Mouse (Mus musculus): ENCODE results near the gene Akna.

Gene Akna

DNA sequence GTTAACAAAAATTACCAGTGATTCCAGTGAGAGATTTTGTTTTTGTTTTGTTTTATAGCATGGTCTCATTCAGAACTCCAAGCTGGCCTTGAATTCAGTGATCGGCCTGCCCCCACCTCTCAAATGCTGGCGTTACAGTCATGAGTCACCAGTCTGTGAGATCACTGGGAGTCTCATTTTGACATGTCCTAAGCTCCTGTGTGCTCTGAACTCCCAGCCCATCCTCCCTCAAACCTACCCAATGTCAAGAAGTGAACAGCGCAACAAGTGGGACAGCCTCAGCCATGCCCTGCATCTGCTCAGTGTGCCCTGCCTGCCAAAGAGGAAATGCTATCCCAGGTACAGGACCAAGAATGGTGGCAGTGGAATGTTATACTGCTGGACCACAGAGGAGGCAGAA is 17.9 kb downstream of the Akna start:
- intact Hi-C loops (cut with DNase I), result no loop called here

DNA sequence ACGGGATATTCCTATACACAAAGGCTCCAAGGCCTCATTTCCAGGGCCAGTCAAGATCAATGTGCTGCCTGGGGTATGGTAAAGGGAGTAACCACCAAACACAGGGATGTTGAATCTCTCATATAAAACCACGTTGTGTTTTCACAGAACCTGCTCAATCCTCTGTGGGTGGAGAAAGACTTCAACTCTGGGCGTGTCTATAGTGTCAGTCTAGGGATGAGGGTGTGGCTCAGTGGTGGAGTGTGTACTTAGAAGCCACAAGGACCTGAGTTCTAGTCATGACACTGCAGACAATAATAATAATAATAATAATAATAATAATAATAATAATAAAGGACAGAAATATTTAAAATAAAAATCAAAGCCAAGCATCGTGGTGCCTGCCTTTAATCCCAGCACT is 18.9 kb downstream of the Akna start:
- intact Hi-C loops (cut with DNase I), result no loop called here

DNA sequence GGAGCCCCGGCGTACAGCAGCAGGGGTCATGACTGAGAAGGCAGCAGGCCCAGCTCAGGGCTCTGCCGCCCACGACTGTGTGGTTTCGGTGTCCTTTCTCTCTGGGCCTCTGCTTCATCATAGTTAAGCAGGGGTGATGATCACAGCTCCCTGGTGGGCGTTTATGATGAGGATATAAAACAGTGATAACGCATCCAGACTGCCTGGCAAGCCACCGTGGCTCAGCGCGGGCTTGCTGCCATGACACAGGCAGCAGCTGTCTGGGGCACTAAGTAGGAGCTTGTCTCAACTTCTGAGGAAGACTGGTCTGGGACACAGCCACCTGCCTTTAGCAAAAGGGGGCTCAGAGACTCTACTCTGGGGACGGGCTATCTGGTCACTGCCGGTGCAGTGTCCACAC is 19.7 kb downstream of the Akna start:
- intact Hi-C loops (cut with DNase I), result no loop called here

DNA sequence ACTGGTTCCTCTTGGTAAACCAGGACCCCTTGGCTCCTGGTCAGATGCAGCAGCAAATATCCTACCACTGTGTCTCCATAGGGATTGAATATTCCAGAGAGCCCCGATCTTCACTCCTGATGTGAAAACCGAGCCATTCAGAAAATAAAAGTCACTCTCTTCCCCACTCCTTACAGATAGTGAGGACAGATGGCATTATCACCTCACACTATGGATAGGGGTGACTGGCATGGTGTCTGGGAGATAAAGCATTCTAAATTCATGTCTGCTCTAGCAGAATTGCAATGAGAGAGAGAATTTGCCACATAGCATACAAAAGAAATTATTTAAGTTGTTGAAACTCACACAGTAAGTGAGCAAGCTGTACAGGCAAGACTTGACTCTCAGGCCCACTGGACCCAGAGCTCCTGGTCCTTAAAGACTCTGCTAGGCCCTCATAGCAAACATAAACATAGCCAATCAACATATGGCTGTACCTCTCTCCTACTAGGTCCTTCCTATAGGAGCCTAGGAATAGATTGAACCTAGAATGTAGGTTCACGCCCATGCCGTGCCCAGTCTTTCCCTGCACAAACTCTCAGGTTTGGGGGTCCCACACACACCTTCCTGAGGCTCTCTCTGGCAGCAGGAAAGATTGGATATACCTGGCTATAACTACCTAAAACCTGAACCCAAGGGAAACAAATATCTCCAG is 20.3 kb downstream of the Akna start:
- intact Hi-C loops (cut with DNase I), result no loop called here

DNA sequence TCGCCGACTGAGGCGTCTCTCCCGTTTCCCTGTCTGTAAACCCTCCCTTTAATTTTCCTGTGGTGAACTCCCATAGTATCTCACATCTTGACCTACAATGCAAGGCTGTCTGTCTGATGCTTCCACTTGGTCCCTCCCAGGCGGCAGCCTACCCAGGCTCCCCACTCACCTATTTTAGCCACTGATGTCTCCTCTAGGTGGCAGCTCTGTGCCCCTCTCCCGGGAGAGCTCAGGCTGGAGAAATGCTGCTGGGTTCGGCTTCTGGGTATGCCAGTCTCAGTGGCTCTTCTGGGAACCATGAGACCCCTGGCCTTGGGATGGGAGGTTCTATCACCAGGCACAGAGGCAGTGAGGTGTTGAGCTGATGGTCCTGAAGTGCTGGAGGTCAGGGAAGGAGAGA is 25.7 kb downstream of the Akna start:
- intact Hi-C loops (cut with DNase I), result no loop called here

DNA sequence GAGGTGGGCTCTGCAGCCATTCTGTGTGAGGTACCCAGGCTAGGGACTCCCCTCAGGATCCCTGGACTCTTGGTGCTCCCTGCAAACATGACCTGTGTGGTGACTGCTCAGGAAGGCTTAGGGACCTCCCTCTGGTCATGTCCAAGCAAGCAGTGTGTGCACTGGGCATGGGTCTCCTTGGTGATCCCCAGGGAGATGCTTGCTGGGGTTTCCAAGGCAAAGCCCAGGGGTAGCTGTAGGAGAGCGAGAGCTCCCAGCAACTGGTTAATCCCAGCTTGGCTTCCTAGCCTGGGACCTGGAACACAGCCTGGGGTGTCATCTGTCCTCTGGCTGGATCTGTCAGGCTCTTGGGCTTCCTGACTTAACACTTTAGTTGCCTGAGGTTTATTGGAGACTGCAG is 27.8 kb downstream of the Akna start:
- intact Hi-C loops (cut with DNase I), result no loop called here

DNA sequence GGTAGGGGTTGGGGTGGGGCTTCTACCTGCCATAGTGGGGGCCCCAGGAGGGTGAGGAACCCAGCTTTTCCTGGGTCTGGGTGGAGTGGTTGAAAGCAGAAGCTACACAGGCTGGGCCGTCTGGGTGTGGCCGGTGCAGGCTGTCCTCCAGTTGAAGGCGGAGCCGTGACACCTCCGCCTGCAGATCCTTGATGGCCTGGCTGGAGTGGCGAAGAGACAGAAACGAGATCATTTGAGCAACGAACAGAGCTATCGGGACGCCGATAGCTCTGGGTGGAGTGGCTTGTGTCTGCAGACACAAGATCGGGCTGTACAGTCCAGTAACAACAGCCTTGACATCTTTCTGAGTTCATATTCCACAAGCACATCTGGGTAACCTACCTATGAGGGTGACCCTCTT is 28.8 kb downstream of the Akna start:
- intact Hi-C loops (cut with DNase I), result no loop called here

DNA sequence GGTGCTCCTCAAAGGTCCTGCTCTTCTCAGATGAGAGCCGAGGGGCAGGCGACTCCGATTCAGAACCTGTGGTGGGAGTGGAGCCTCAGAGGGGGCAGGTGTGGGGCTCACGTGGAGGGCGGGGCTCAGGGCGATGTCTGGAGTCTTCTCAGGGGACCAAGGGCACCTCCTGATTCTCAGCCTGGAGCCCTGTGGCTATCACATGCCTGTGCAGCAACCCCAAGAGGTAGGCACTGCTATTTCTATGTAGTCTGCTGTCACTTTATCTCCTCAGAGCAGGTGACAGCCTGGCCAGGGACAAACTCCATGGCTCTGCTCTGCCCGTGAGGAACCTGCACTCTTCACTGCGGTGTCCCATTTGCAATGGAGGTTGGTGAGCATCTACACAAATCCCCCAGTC is 29.8 kb downstream of the Akna start:
- intact Hi-C loops (cut with DNase I), result no loop called here

DNA sequence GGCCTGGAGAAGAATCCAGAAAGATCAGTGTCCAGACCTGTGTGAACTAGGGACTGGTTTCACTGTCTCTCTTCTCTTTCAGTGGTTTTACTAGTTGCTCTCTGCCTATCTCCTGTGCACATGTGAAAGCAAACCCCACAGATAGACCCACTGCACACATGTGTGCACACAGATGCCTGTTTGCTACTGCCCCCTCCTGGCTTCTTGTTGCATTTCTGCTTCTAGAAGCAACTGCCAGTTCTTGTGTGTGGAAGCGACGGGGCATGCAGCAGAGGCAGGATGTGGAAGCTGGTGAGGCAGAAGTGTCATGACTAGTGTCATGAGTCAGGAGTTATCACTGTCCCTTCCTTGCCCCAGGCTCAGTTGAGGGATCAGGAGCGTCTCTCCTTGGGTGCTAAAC is 31.3 kb downstream of the Akna start:
- intact Hi-C loops (cut with DNase I), result no loop called here

DNA sequence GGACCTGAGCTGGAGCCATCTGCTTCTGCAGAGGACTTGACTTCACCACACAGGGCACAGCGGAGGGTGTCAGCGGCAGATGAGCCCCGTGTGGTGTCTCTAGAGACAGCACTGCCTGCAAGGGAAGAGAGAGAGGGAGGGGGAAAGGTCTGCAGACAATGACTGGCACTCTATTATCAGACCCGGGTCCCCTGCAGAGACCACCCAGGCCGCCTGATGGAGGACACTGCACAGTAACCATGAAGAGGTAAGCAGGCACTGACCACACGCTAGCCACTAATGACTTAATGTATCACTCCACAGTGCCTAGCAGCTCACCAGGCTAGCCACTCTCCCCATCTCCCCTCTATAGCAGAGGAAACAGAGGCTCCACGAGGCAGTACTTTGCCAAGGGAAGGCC is 32.3 kb downstream of the Akna start:
- intact Hi-C loops (cut with DNase I), result no loop called here

DNA sequence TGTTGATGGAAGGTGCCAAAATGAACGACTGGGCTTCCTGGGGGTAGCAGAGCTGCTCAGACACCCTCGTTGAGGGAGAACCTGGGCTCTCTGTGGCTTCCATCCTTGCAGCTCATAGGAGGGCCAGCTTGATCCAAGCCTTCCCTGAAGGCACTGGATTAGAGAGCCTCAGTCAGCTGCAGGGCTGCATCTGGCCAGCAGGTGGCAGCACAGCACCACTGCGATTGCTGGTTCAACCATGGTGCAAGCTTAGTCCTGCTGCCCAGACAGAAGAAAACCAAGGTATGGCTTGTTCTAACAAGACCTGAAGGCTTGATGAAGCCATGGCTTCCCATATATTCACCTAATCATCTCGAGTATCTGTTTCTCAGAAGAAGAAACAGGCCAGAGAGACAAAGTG is 34.6 kb downstream of the Akna start:
- intact Hi-C loops (cut with DNase I), result loop anchor here (2.0 to 5.0 kb wide), 2 partner anchors 40 to 579 kb away; no protein-coding TSS in a partner anchor

DNA sequence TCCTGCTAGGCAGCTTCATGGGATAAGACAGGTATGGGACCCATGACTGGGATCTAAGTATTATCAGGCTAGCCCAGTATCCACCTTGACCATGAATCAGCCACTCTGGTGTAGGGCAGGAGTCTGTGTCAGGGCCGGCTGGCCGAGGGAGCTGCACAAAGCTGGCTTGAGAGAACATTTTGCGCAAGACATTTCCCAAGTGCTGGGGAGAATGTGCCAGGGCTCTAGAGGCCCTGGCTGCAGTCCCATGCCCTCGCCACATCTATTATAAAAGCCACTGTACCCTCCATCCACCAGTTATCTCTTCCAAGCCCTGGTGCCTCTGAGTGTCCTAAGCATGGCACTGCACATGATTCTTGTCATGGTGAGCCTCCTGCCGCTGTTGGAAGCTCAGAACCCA is 41.0 kb downstream of the Akna start, which contains the start of gene Orm2:
TSS of gene Orm2 (plus strand) at position 300 of the 400 bp plus-strand sequence.
- intact Hi-C loops (cut with DNase I), result no loop called here

DNA sequence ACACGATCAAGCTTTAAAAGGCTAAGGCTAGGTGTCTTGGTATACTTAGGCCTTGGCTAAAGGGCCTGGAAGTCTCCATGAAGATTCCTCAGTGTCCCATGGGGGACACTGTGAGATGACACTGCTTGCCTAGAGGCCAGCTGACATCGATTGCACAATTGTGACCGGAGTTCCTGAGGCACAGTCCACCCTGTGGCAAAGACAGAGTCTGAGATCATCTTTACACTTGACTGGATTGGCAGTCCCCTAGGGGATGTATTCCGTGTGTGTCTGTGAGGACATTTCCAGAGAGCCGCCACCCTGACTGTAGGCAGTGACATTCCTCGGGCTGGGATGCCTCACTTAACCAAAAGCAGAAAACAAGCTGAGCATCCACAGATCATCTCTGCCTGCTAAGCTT is 43.3 kb downstream of the Akna start:
- intact Hi-C loops (cut with DNase I), result no loop called here

DNA sequence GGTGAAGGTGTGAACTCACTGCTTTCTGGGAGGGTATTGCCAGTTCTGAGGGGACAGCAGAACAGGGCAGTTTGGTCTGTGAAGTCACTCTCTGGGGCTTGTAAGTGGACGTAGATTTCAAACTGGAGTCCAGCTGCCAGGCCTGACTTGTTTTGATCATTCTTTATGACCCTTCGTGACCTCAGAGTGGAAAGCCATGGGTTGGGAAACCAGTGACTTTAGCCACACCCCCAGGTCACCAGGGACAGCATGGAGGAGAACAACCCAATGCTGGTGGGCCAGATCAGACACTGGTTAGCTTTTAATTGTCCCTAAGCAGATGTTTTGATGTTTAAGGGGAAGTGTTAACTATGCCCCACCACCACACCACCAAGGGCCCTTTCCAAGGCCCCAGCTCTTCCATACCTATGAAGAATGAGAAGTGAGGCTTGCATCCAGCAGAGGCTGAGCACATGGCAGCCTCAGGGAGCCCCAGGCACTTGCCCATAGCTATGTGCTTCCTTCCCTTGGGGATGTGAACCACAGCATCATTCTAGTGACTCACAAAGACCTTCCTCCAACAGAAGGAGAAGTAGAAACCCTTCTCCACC is 46.1 kb downstream of the Akna start:
- intact Hi-C loops (cut with DNase I), result no loop called here

DNA sequence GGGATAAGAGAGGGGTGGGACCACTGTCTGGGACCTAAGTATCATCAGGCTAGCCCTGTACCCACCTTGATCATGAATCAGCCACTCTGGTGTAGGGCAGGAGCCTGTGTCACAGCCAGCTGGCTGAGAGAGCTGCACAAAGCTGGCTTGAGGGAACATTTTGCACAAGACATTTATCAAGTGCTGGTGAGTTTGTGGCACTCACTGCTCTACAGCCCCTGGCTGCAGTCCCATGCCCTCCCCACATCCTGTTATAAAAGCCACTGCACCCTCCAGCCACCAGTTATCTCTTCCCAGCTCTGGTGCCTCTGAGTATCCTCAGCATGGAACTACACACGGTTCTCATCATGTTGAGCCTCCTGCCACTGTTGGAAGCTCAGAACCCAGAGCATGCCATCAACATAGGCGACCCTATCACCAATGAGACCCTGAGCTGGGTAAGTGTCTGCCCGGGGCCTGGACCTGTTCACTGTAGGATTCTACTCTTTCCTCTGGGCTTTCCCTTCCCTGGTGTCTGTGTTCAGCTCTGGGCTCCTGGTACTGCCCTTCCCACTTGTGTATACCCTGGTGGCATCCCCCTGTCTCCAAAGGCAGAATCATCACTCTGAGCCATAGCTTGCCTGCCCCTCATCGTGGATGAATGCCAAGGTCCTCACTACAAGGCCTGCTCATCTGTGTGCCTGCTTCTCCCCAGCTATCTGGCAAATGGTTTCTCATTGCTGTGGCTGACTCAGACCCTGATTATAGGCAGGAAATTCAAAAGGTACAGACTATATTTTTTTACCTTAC is 47.1 kb downstream of the Akna start, which contains the start of gene Orm3:
TSS of gene Orm3 (plus strand) at position 286 of the 789 bp plus-strand sequence.
- intact Hi-C loops (cut with DNase I), result no loop called here

DNA sequence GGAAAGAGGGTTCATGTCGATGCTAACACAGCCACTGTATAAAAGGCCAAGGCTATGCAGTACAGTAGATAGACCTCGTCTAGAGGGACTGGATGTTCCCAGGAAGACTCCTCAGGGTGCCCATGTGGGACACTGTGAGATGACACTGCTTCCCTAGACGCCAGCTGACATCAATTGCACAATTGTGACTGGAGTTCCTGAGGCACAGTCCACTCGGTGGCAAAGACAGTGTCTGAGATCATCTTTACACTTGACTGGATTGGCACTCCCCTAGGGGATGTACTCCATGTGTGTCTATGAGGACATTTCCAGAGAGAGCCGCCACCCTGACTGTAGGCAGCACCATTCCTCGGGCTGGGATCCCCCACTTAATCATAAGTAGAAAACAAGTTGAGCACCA is 54.6 kb downstream of the Akna start:
- intact Hi-C loops (cut with DNase I), result no loop called here

DNA sequence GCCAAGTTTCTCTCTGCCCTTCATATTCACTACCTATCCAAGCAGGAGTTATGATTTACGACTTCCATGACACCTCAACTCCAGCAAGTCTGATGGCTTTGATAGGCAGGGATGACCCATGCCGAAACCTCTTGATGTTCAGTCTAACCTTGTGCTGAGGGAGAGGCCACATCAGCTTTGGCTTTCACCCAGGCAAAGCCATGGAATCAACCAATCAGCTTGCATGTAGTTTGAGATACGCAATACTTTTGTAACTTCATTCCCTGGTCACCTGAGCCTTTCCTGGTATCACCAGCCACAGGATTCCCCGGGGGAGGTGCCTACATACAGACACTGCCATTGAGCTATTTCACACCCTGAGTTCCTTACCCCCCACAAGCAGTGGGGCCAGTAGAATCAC is 56.5 kb downstream of the Akna start:
- intact Hi-C loops (cut with DNase I), result no loop called here

DNA sequence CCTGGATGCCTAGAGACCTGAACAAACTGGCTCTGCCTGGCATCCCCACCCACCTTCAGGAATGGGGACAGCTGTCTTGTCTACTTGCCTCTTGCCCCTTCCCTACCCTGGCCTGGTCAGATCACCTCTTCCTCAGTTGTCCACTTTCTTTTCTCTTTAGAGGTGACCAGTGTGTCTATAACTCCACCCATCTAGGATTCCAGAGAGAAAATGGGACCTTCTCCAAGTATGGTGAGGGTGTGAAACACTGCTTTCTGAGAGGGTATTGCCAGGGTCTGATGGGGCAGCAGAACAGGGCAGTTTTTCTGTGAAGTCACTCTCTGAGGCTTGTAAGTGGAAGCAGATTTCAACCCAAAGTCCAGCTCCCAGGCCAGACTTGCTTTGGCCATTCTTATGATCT is 57.9 kb downstream of the Akna start:
- intact Hi-C loops (cut with DNase I), result no loop called here

DNA sequence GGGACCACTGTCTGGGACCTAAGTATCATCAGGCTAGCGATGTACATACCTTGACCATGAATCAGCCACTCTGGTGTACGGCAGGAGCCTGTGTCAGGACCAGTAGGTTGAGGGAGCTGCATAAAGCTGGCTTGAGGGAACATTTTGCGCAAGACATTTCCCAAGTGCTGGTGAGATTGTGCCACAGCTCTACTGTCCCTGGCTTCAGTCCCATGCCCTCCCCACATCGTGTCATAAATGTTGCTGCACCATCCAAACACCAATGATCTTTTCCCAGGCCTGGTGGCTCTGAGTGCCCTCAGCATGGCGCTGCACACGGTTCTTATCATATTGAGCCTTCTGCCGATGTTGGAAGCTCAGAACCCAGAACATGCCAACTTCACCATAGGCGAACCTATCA is 58.9 kb downstream of the Akna start, which contains the start of gene Orm1:
TSS of gene Orm1 (plus strand) at position 266 of the 400 bp plus-strand sequence.
- intact Hi-C loops (cut with DNase I), result no loop called here

DNA sequence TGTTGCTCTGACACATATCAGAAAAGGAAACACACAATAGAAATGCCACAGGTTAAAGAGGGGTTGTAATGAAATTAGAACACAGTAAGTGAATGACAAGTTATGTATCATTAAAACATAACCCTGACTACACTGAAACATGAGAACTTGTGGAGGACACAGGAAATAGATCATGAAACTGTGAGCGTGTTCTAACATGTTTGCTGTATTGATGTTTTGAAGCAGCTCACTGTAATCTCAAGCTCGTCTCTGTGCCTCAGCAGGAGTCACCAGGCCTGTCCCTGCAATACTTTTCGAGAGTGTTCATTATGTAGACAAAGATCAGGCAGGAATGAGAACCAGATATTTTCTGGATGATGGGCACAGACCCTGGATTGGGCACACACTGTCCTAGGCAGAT is 59.5 kb downstream of the Akna start:
- intact Hi-C loops (cut with DNase I), result no loop called here

DNA sequence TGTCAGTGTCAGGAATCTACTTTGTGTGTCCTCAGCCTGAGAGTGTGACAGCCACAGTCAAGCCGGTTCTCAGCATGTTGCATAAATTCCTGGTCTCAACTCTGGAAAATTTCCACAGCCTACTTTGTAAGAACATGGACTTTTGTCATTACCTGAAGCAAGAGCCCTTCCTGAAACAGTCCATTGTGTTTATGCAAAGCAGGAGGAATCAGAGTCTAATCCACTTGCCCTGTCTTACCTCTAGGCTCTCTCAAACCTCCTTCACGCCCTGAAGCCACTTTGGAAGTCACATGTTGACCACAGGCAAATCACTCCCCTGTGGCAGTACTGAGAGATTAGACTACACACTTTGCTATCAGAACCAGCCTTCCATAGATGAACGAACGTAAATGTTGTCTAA is 60.7 kb downstream of the Akna start:
- intact Hi-C loops (cut with DNase I), result no loop called here

DNA sequence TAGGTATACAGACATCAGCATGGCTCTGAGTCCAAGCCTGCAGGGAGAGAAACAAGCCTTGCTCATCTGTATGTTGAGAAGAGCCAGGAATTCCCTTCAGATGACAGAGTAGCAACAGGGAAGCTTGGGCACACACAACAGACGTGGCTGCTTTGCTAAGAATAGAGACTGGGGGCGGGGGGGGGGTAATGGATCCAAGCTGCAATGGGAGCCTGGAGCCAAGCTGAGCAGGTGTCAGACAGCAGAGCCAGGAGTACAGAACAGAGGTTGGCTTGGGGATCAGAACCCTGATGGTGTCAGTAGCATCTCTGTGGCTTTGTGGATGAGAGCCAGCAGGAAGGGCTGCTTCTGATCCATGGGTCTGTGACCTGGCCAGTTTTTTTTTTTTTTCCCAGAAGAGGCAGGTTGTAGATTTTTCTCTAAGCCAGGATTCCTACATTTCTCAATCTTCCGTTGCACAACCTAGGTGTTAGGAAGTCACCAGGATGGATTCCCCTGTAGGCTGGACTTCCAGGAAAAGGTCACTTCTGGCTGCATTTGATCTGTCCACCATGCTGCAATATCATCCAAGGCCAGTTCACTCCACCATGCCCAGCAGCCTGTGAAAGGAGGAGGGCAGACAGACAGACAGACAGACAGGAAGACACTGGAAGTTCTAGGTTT is 64.6 kb downstream of the Akna start:
- intact Hi-C loops (cut with DNase I), result no loop called here

Measured in adrenal gland (tissue).